Mouse (Mus musculus) heart, adult 2 months (tissue): ENCODE measurements at regions not wholly inside any gene's neighbourhood (a gene's known extent, or its start where the extent isn't known, plus 50 kb on each side); places are given as distances from the start of the nearest gene placed in this dataset.

ENCODE experiments used
- CTCF ChIP-seq: fragments of 200-600 bp; IDR thresholded peaks from 2 replicates; pipeline ENCODE4 v1.8.1; 2022; ENCODE audit warnings: antibody characterized with exemption, mild to moderate bottlenecking, moderate library complexity
- EP300 ChIP-seq: fragments of 200-500 bp; IDR thresholded peaks from 2 replicates; pipeline ENCODE4 v1.6.1; 2011; ENCODE audit warnings: low read depth, low read length, control low read depth; ENCODE audit not compliant: insufficient read depth
- POLR2A ChIP-seq: fragments of 200-500 bp; IDR thresholded peaks from 2 replicates; pipeline ENCODE4 v1.6.1; 2011; ENCODE audit warnings: mild to moderate bottlenecking, low read depth, low read length, control low read depth; ENCODE audit not compliant: insufficient read depth

GRCm38 (mm10) chr5:35189113-35189797, 83.7 kb upstream of the Lrpap1 start:
- TF ChIP-seq CTCF = no peak
- TF ChIP-seq POLR2A = no peak
- TF ChIP-seq EP300 = peak; percentile 71
